11 mouse cellular contexts compared by ENCODE assay signal in the genomic region with DNA sequence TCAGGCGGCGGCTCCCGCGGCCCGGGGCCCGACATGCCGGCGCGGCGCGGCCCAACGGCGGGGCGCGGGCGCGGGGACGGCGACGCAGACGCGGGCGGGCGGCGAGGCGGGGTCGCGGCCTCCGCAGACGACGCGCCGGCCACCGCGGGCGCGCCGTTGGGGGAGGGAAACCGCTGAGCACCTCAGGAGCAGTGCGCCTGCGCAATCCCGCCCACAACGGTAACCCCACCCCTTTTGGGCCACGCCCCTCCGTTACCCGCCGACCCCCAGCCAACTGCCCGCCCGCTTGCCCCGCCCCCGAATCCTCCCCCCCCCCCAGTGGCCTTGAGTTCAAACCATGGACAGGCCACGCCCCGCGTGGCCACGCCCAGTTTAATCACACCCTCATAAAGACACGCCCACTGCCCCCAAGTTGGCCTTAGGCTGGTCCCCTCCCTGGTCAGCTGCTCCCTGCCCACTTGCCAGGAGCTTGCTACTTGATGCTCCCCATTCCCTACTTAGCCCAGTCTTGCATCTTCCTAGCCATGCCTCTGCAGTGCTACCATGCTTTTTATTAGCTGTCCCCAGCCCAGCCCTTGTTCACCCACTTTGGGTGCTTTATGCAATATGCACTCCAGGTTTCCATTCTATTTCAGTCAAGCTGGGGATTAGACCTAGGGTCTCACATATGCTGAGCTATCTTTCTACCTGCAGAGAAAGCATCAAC. TPM values are rescaled to one million over a fixed set of nuclear protein-coding genes. Genes with fewer than 3 reads are reported as not detected.
DNase-seq lines count a peak whose midpoint lies in the region; ATAC-seq lines count a peak whose summit lies in the region.
"Had no signal": no experiment of that assay in that cellular context is flagged by ENCODE, and none has a peak within 500 bp of the region (broad histone marks: within the 10 kb centered on the region; RNA-seq: fewer than 3 reads in every experiment).

A gene (minus strand): TSS at position 154 of the 706 bp plus-strand sequence.

- H3K9ac ChIP-seq in forebrain, embryonic 11.5 days (ENCODE audit: low read length) = no peak within 1 kb of the TSS; the same call in 1 of the 2 replicates
- no peak within 1 kb of the TSS; the same call in 1 of the 2 replicates for H3K9ac ChIP-seq in limb, embryonic 12.5 days (replicated peaks)
- H3K9ac ChIP-seq in stomach, embryonic 14.5 days (replicated peaks; ENCODE audit: low read depth, low read length) = no peak within 1 kb of the TSS

- H3K4me3 ChIP-seq in forebrain, embryonic 11.5 days (ENCODE audit: low read depth, low read length) = peak within 1 kb of the TSS; percentile 29
- H3K4me3 ChIP-seq in limb, embryonic 12.5 days (replicated peaks) = peak within 1 kb of the TSS; percentile 42
- H3K4me3 ChIP-seq in stomach, embryonic 14.5 days (ENCODE audit: low read depth, low read length) = peak within 1 kb of the TSS; percentile 23
- H3K4me3 ChIP-seq: myocyte had no signal

- H3K9me3 ChIP-seq in forebrain, embryonic 11.5 days (ENCODE audit: control insufficient read depth, low read length) = peaks cover 15% of the 10 kb centered on the region
- H3K9me3 ChIP-seq in limb, embryonic 12.5 days = peaks cover 22% of the 10 kb centered on the region
- H3K9me3 ChIP-seq in stomach, embryonic 14.5 days (ENCODE audit: control insufficient read depth, low read depth, low read length) = peaks cover 17% of the 10 kb centered on the region

- H3K27me3 ChIP-seq in forebrain, embryonic 11.5 days (ENCODE audit: control insufficient read depth, insufficient read depth, low read length) = peaks cover 27% of the 10 kb centered on the region
- H3K27me3 ChIP-seq in limb, embryonic 12.5 days = peaks cover 59% of the 10 kb centered on the region
- peaks cover 25% of the 10 kb centered on the region for H3K27me3 ChIP-seq in stomach, embryonic 14.5 days (ENCODE audit: control insufficient read depth, insufficient read depth, low read length)

- no peak for ATAC-seq in forebrain, embryonic 11.5 days (replicated peaks; ENCODE audit: low FRiP score)
- no peak for ATAC-seq in limb, embryonic 12.5 days (ENCODE audit: insufficient number of reproducible peaks, insufficient read depth, low FRiP score, low TSS enrichment, low read depth)
- peak; percentile 6; the same call in 1 of the 2 replicates for ATAC-seq in stomach, embryonic 14.5 days (ENCODE audit: insufficient number of reproducible peaks, insufficient read depth, low FRiP score, low read depth)
- ATAC-seq: Patski had no signal

- H3K27ac ChIP-seq in forebrain, embryonic 11.5 days (ENCODE audit: low read depth, low read length) = no peak within 1 kb of the TSS
- H3K27ac ChIP-seq in limb, embryonic 12.5 days = no peak within 1 kb of the TSS
- no peak within 1 kb of the TSS for H3K27ac ChIP-seq in stomach, embryonic 14.5 days (ENCODE audit: low read length)

- H3K36me3 ChIP-seq in forebrain, embryonic 11.5 days (ENCODE audit: control insufficient read depth, insufficient read depth, low read length) = no peaks in the 10 kb centered on the region; the same call in 1 of the 2 replicates
- H3K36me3 ChIP-seq in limb, embryonic 12.5 days = no peaks in the 10 kb centered on the region
- no peaks in the 10 kb centered on the region for H3K36me3 ChIP-seq in stomach, embryonic 14.5 days (ENCODE audit: control insufficient read depth, insufficient read depth, low read length)

- DNase-seq in left cerebral cortex, postnatal 4 days = peak; percentile 25
- no peak for DNase-seq in left cerebral cortex, postnatal 10 days (ENCODE audit: extremely low spot score in 1 of 2, low spot score in 2 of 2)
- DNase-seq in forebrain, embryonic 11.5 days (ENCODE audit: low spot score) = no peak
- DNase-seq in adrenal gland, adult 2 months = no peak
- no peak for DNase-seq in left cerebral cortex, postnatal 14 days (ENCODE audit: low spot score in 2 of 2)
- no peak for DNase-seq in adrenal gland, postnatal 14 days

- intact Hi-C loops in left cerebral cortex, postnatal 4 days (cut with DNase I) = no loop called here
- intact Hi-C loops in left cerebral cortex, postnatal 10 days (cut with DNase I) = no loop called here
- intact Hi-C loops in left cerebral cortex, postnatal 14 days (cut with DNase I) = no loop called here

- H3K4me2 ChIP-seq in forebrain, embryonic 11.5 days (ENCODE audit: low read depth, low read length, severe bottlenecking) = peak within 1 kb of the TSS; percentile 32; the same call in 1 of the 2 replicates
- peak within 1 kb of the TSS; percentile 55 for H3K4me2 ChIP-seq in limb, embryonic 12.5 days
- H3K4me2 ChIP-seq in stomach, embryonic 14.5 days (replicated peaks; ENCODE audit: low read depth, low read length) = peak within 1 kb of the TSS; percentile 39

- WGBS in forebrain, embryonic 11.5 days = 1% methylated on average over 29 of the region's 56 CpGs
- 3% methylated on average over 30 of the region's 56 CpGs for WGBS in limb, embryonic 12.5 days
- 3% methylated on average over 48 of the region's 56 CpGs for WGBS in stomach, embryonic 14.5 days

- no peaks in the 10 kb centered on the region; the same call in 1 of the 2 replicates for H3K4me1 ChIP-seq in forebrain, embryonic 11.5 days (replicated peaks; ENCODE audit: control insufficient read depth, insufficient read depth, low read length)
- no peaks in the 10 kb centered on the region for H3K4me1 ChIP-seq in limb, embryonic 12.5 days (replicated peaks)
- no peaks in the 10 kb centered on the region for H3K4me1 ChIP-seq in stomach, embryonic 14.5 days (ENCODE audit: control insufficient read depth, insufficient read depth, low read length)

RNA-seq across cellular contexts. Expression of the gene that starts here (rescaled TPM):
- total RNA-seq in left cerebral cortex, postnatal 4 days (2021) = 1 to 10 TPM; 2.7 to 3.7 TPM
- 1 to 10 TPM; 4.1 to 5.6 TPM for total RNA-seq in left cerebral cortex, postnatal 10 days (2021)
- polyA plus RNA-seq in forebrain, embryonic 11.5 days (2014; fragmentation: Nextera tagmentation; extraction: Ambion mirVana) = 0.17 and 0.23 TPM in 2 replicates
- polyA plus RNA-seq in limb, embryonic 12.5 days (2016; fragmentation: Nextera tagmentation; extraction: Ambion mirVana) = 0.30 and 0.47 TPM in 2 replicates
- polyA plus RNA-seq in stomach, embryonic 14.5 days (2014; fragmentation: Nextera tagmentation; extraction: Ambion mirVana) = 0.13 and 0.14 TPM in 2 replicates
- not detected for total RNA-seq in adrenal gland, adult 2 months (2021)
- 0.20 TPM in 1 of 2 replicates, not detected in the other for polyA plus RNA-seq in adrenal gland, adult 2 months (2012; rRNA removed)
- 1 to 10 TPM; 2.5 to 3.3 TPM for total RNA-seq in left cerebral cortex, postnatal 14 days (2021)
- total RNA-seq in adrenal gland, postnatal 14 days (2021) = 0.15 TPM in 1 of 2 replicates, not detected in the other
- polyA plus RNA-seq: large intestine, adult 2 months; myocyte; Patski had no signal

Comparison
In these comparisons a context has a peak if more than half of its experiments do, and no peak if none do; other contexts are left out.
1. Peak in ATAC-seq, H3K4me3 ChIP-seq and H3K4me2 ChIP-seq in stomach, embryonic 14.5 days; RNA of the gene not detected or under 1 TPM.